Mouse (Mus musculus) heart, embryonic 15.5 days (tissue): ENCODE measurements around the gene Gm21060. TPM values are rescaled to one million over a fixed set of nuclear protein-coding genes. Genes with fewer than 3 reads are reported as not detected.
"Not testable (repeated sequence)": the region's sequence is repeated elsewhere in the genome, so short reads cannot be mapped to it uniquely, and the experiment has no call there.

ENCODE experiments used
- ATAC-seq: fragments of 200-750 bp; cut with Nextera tagmentation; replicated peaks from 2 replicates; pipeline ENCODE4 v1.8.0; 2017; ENCODE audit warnings: low read depth, moderate TSS enrichment; ENCODE audit not compliant: insufficient number of reproducible peaks, insufficient read depth, low FRiP score
- H3K27ac ChIP-seq: fragments of 300-500 bp; sonication (generic); 2 replicates; pipeline ENCODE4 v1.5.1; 2015; ENCODE audit warnings: mild to moderate bottlenecking, inconsistent platforms
- H3K27me3 ChIP-seq: fragments of 300-500 bp; sonication (generic); 2 replicates; pipeline ENCODE4 v1.6.1; 2015; ENCODE audit warnings: inconsistent platforms
- H3K36me3 ChIP-seq: fragments of 300-500 bp; sonication (generic); 2 replicates; pipeline ENCODE4 v1.6.1; 2015; ENCODE audit warnings: mild to moderate bottlenecking, inconsistent platforms
- H3K4me1 ChIP-seq: fragments of 300-500 bp; sonication (generic); replicated peaks from 2 replicates; pipeline ENCODE4 v1.6.1; 2015; ENCODE audit warnings: inconsistent platforms
- H3K4me2 ChIP-seq: fragments of 300-500 bp; sonication (generic); 2 replicates; pipeline ENCODE4 v1.6.1; 2015; ENCODE audit warnings: inconsistent platforms, mild to moderate bottlenecking, moderate library complexity
- H3K4me3 ChIP-seq: fragments of 300-500 bp; sonication (generic); 2 replicates; pipeline ENCODE4 v1.5.1; 2015; ENCODE audit warnings: mild to moderate bottlenecking, inconsistent platforms
- H3K9ac ChIP-seq: fragments of 300-500 bp; sonication (generic); 2 replicates; pipeline ENCODE4 v1.6.1; 2015; ENCODE audit warnings: mild to moderate bottlenecking, inconsistent platforms
- H3K9me3 ChIP-seq: fragments of 300-500 bp; sonication (generic); replicated peaks from 2 replicates; pipeline ENCODE4 v1.6.1; 2016; ENCODE audit warnings: inconsistent platforms
- WGBS: fragments of 180-500 bp; shearing (Covaris S2); methylation state at CpG from one replicate; pipeline ENCODE4 v1.1.7; 2015; ENCODE audit warnings: mixed read lengths; 5-methylcytosine and 5-hydroxymethylcytosine counted together
- polyA plus RNA-seq: library from polyadenylated mRNA; unstranded; fragments of >200 nt; fragmentation: Nextera tagmentation; extraction: Ambion mirVana; gene quantifications from 2 replicates; pipeline ENCODE4 v1.2.1, GENCODE M21; 2015

Gene Gm21060
- polyA plus RNA-seq, 1 experiment from 2014 or later, result not detected

DNA sequence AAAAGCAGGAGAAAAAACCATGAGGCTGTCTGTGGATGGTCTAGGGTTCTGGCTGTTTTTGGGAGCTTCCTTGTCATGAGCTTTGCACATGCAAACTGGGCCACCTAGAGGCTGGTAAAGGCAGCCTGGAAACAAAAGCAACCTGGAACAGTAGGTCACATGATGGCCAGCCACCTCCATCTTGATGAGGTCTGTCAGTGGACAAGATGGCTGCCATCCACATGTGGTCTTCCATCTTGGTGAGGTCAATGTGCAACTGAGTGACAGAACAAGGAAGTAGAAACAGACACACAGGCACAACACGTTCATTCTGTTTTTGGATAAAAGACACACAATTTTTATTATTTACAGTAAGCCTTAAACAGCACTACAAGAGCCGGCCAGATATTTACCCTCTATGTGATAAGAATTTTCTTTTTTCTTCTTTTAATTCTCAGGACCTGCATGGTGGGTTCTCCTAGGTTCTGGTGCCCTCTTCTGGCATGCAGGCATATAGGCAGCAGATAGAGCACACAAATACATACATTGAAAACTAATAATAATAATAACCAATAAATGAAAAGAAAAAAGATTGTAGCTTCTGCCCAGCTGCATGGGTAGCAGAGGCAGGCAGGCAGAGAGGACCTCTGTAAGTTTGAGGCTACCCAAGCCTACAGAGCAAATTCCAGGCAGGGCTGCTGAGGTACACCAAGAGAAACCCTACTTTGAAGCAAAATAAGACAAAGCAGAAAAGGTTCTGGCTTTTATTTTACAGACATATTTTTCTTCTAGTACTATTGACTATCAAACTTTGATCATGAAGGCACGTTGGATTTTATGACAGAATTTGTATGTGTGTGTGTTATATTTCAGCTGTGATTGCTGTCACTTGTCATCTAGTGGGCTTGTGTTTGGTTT is 31.3 kb downstream of the Gm21060 start:
- Histone ChIP-seq H3K9ac (no peak overlapping the region), H3K4me3 (0 out of 2 replicates have a peak overlapping the region, but pooled peaks have one; percentile 18), H3K4me2 (no peak overlapping the region), H3K4me1 (no peaks in the 10 kb centered on the region; the same call in 1 of the 2 replicates), H3K27ac (no peak overlapping the region), H3K27me3 (no peaks in the 10 kb centered on the region), H3K36me3 (no peaks in the 10 kb centered on the region), H3K9me3 (no peaks in the 10 kb centered on the region)
- ATAC-seq, result 0 out of 2 replicates have a peak, but pooled peaks have one; percentile 7
- WGBS, result 14% methylated on average over 3 of the region's 3 CpGs

DNA sequence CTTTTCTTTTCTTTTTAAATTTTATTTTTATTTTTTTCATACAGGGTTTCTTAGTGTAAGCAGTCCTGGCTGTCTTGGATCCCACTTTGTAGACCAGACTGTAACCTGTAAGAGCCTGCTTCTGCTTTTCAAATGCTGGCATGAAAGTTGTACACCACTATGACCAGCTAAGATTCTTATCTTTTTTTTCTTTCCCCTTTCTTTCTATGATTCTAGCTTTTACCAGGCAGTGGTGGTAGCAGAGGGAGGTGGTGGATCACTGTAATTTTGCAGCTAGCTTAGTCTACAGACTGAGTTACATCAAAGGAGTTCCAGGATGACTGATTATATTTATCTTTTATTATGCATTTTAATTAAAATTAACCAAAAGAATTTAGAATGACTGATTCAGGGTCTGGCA is 31.9 kb downstream of the Gm21060 start:
- no peaks in the 10 kb centered on the region for H3K36me3 ChIP-seq

DNA sequence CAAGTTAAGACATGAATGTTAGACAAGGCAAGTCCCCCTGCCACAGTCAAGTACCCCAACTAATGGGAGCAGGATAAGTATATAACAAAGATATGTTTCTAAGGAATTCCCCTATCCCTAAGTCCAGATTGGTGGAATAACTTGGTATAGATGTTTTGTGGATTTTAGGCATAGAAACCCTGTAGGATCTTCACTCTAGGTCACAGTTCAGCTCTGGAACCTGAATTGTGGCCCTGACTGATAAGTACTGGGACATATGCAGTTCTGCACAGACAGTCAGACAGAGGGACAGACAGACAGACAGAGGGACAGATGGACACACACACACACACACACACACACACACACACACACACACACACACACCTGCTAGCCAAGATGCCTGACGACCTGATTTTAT is 32.6 kb downstream of the Gm21060 start:
- Histone ChIP-seq H3K4me3 (no peak overlapping the region), H3K27ac (no peak overlapping the region), H3K27me3 (no peaks in the 10 kb centered on the region), H3K36me3 (no peaks in the 10 kb centered on the region), H3K4me1 (no peaks in the 10 kb centered on the region; the same call in 1 of the 2 replicates), H3K4me2 (no peak overlapping the region), H3K9ac (no peak overlapping the region), H3K9me3 (no peaks in the 10 kb centered on the region)
- WGBS, result 83% methylated on average over 1 of the region's 1 CpGs
- no peak for ATAC-seq

More for the DNA sequence above, 31.9 kb downstream of the Gm21060 start:
- Histone ChIP-seq H3K4me3 (no peak overlapping the region), H3K4me1 (no peaks in the 10 kb centered on the region; the same call in 1 of the 2 replicates), H3K4me2 (no peak overlapping the region), H3K9me3 (no peaks in the 10 kb centered on the region), H3K27ac (no peak overlapping the region), H3K9ac (no peak overlapping the region), H3K27me3 (no peaks in the 10 kb centered on the region)
- no peak for ATAC-seq

DNA sequence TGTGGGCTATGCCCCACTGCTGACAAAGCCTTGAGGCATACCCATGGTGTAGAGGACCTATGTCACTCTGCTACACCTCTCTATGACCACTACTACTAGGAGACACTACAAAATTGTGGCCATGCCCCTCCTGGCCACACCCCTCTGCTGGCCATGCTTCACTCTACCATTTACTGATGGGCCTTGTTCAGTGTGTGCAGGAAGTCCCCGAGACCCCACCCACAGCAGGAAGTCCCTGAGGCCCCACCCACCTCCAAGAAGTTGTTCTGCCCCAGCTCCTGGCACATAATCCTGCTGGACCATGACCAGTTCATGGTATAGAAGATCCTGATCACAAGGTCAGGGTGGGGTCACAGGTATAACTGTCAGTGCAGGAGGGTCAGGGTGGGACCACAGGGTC is 35.6 kb downstream of the Gm21060 start:
- no peaks in the 10 kb centered on the region; the same call in 1 of the 2 replicates for H3K4me1 ChIP-seq
- H3K36me3 ChIP-seq, result no peaks in the 10 kb centered on the region
- no peak overlapping the region for H3K4me2 ChIP-seq
- no peaks in the 10 kb centered on the region for H3K9me3 ChIP-seq
- no peak for ATAC-seq
- H3K9ac ChIP-seq, result no peak overlapping the region
- WGBS, result 73% methylated on average over 1 of the region's 1 CpGs
- H3K27me3 ChIP-seq, result no peaks in the 10 kb centered on the region
- H3K4me3 ChIP-seq, result no peak overlapping the region
- H3K27ac ChIP-seq, result no peak overlapping the region

DNA sequence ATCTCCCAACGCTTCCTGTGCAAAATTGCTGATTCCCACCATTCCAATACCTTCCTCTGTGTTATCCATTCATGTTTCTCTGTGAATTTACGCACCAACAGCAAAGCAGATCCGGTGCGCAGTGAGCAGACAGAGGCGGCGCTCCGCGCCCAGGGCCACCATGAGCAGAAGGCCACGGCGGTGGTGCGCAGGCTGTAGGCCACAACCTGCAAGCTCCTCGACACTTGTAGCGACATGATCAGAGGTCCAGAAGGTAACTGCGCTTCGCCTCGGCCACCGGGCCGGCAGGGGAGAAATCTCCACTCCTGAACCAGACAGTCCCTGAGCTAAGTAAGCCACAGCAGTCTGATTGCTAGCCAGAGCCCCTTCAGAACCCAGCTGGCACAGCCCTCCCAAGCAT is 39.1 kb downstream of the Gm21060 start:
- WGBS, result 87% methylated on average over 18 of the region's 18 CpGs

DNA sequence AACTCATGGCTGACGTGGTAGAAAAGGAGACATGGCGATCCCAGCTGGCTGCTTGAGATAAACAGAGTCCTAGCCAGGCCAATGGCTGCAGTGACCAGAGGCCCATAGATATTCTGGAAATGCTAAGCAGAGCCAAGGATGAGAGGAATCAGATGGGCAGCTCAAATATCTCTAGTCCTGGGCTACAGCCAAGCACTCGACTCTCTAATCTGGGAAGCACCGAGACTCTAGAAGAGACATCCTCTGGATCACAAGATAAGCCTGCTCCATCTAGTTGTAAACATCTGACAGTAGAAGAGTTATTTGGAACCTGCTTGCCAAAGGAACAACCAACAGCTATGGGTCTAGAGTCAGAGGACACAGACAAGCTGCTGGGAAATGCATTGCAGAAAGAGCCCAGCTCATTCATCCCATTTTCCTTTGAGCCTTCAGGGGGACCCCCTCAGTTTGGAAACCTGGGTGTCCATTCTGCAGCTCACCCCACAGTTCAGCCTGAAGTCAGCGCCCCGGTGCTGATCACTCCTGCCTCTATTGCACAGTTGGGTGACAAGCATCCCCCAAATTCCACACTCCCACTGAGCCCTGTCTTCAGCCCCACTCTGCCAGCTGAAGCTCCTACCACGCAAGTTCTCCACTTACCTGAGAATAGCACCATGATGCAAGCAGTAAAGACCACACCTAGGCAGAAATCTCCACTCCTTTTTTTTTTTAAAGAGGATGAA is 40.5 kb downstream of the Gm21060 start:
- no peak overlapping the region for H3K9ac ChIP-seq
- H3K4me3 ChIP-seq, result no peak overlapping the region
- H3K9me3 ChIP-seq, result no peaks in the 10 kb centered on the region
- no peak overlapping the region for H3K27ac ChIP-seq
- H3K27me3 ChIP-seq, result no peaks in the 10 kb centered on the region
- no peak overlapping the region for H3K4me2 ChIP-seq
- WGBS, result 77% methylated on average over 7 of the region's 7 CpGs
- no peaks in the 10 kb centered on the region for H3K4me1 ChIP-seq
- ATAC-seq, result no peak
- H3K36me3 ChIP-seq, result no peaks in the 10 kb centered on the region

More for the DNA sequence above, 39.1 kb downstream of the Gm21060 start:
- Histone ChIP-seq H3K27me3 (no peaks in the 10 kb centered on the region), H3K4me1 (no peaks in the 10 kb centered on the region), H3K9me3 (no peaks in the 10 kb centered on the region), H3K9ac (no peak overlapping the region), H3K4me3 (no peak overlapping the region), H3K36me3 (no peaks in the 10 kb centered on the region), H3K27ac (no peak overlapping the region), H3K4me2 (no peak overlapping the region)
- no peak for ATAC-seq

DNA sequence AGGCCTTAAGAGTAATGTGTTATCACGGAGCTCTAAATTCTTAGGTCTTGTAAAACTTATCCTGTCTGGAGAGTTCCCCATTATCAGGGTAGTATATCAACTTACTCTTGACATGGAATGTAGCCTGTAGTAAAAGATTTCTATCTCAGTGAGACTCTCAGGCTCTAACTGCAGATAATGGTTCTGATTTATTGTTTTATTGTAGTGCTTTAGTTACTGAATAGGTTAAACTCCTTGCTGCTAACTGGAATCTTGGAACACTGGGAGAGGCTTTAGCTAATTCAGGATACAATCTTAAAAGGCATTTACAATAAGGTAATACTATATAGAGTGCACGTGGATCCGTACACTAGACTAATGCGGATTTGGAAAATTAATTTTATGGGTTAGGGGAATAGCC is 49.5 kb downstream of the Gm21060 start:
- not testable (repeated sequence) for H3K9ac ChIP-seq, H3K4me3 ChIP-seq, H3K36me3 ChIP-seq, H3K27ac ChIP-seq, H3K4me1 ChIP-seq, ATAC-seq, H3K27me3 ChIP-seq, H3K9me3 ChIP-seq, H3K4me2 ChIP-seq
- 77% methylated on average over 4 of the region's 4 CpGs for WGBS

Other genes starting within 250 kb of the Gm21060 start
- 26.3 and 29.6 TPM in 2 replicates for gene Zfp950, start 156.2 kb downstream of the Gm21060 start, polyA plus RNA-seq
- gene Gm7102, start 120.8 kb downstream of the Gm21060 start, polyA plus RNA-seq, result not detected in 2 replicates
- not detected in 2 replicates for gene Gm6020, start 113.2 kb downstream of the Gm21060 start, polyA plus RNA-seq
- gene Csf2ra, start 68.6 kb downstream of the Gm21060 start, polyA plus RNA-seq, result 32.4 and 44.3 TPM in 2 replicates